In the genomic region with DNA sequence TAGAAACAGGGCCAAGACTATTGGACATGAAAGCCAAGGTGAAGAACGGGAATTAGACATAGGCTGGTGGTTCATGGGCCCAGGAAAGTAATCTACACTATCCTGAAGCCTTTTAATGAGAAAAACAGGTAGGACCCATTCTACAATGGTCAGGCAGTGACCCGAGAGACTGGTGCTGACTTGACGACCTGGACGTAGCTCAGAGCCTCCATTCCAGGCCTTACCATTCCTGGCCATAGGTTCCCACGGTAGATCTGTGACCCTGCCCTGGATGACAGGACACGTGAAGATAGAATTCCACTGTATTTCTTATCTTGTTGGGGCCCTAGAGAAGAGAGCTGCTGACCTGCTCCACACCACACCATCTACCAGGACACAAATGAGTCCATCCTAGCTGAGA, we compare ENCODE assay signal across 14 mouse cellular contexts. TPM values are rescaled to one million over a fixed set of nuclear protein-coding genes. Genes with fewer than 3 reads are reported as not detected.
DNase-seq lines count a peak whose midpoint lies in the region; ATAC-seq and TF ChIP-seq lines count a peak whose summit lies in the region.
"Had no signal": no experiment of that assay in that cellular context is flagged by ENCODE, and none has a peak within 500 bp of the region (broad histone marks: within the 10 kb centered on the region; RNA-seq: fewer than 3 reads in every experiment).

No protein-coding gene starts in this region.

- peak overlapping the region; percentile 97 for H3K27ac ChIP-seq in heart, embryonic 11.5 days (ENCODE audit: low read depth, low read length)
- H3K27ac ChIP-seq in lung, embryonic 16.5 days (ENCODE audit: low read length): peak overlapping the region; percentile 92
- peak overlapping the region; percentile 96 for H3K27ac ChIP-seq in heart, embryonic 15.5 days
- 0 out of 2 replicates have a peak overlapping the region, but pooled peaks have one; percentile 77 for H3K27ac ChIP-seq in midbrain, postnatal 0 days (ENCODE audit: low read depth, low read length)

- 49% methylated on average over 6 of the region's 6 CpGs for WGBS in heart, embryonic 11.5 days (ENCODE audit: insufficient replicate concordance)
- WGBS in lung, embryonic 16.5 days: 74% methylated on average over 6 of the region's 6 CpGs
- WGBS in heart, embryonic 15.5 days: 49% methylated on average over 6 of the region's 6 CpGs
- WGBS in midbrain, postnatal 0 days: 84% methylated on average over 6 of the region's 6 CpGs

- peaks cover 25% of the 10 kb centered on the region for H3K36me3 ChIP-seq in heart, embryonic 11.5 days (ENCODE audit: control insufficient read depth, insufficient read depth, low read length)
- H3K36me3 ChIP-seq in lung, embryonic 16.5 days (ENCODE audit: control insufficient read depth, insufficient read depth, low read length): peaks cover 40% of the 10 kb centered on the region
- H3K36me3 ChIP-seq in heart, embryonic 15.5 days: peaks cover 36% of the 10 kb centered on the region
- peaks cover 41% of the 10 kb centered on the region for H3K36me3 ChIP-seq in midbrain, postnatal 0 days (ENCODE audit: insufficient read depth, low read length)

- peaks cover 68% of the 10 kb centered on the region for H3K4me1 ChIP-seq in heart, embryonic 11.5 days (ENCODE audit: control insufficient read depth, insufficient read depth, low read length)
- peaks cover 43% of the 10 kb centered on the region for H3K4me1 ChIP-seq in lung, embryonic 16.5 days (replicated peaks; ENCODE audit: control insufficient read depth, insufficient read depth, low read length)
- peaks cover 73% of the 10 kb centered on the region for H3K4me1 ChIP-seq in heart, embryonic 15.5 days (replicated peaks)
- H3K4me1 ChIP-seq in midbrain, postnatal 0 days (ENCODE audit: insufficient read depth, low read length): peaks cover 29% of the 10 kb centered on the region

- peak overlapping the region; percentile 28; the same call in 1 of the 2 replicates for H3K9ac ChIP-seq in heart, embryonic 11.5 days (ENCODE audit: low read depth, low read length)
- H3K9ac ChIP-seq in lung, embryonic 16.5 days (ENCODE audit: low read length): no peak overlapping the region
- H3K9ac ChIP-seq in heart, embryonic 15.5 days: peak overlapping the region; percentile 30; the same call in 1 of the 2 replicates
- H3K9ac ChIP-seq in midbrain, postnatal 0 days (replicated peaks; ENCODE audit: low read length, poor library complexity, severe bottlenecking): 0 out of 2 replicates have a peak overlapping the region, but pooled peaks have one; percentile 19

- H3K9me3 ChIP-seq in heart, embryonic 11.5 days (replicated peaks; ENCODE audit: control insufficient read depth, low read length): no peaks in the 10 kb centered on the region
- H3K9me3 ChIP-seq in lung, embryonic 16.5 days (ENCODE audit: control insufficient read depth, low read length): no peaks in the 10 kb centered on the region
- no peaks in the 10 kb centered on the region for H3K9me3 ChIP-seq in heart, embryonic 15.5 days (replicated peaks)
- H3K9me3 ChIP-seq in midbrain, postnatal 0 days (ENCODE audit: low read length): no peaks in the 10 kb centered on the region
- H3K9me3 ChIP-seq: embryonic facial prominence, embryonic 13.5 days had no signal

- no peak for ATAC-seq in heart, embryonic 11.5 days (replicated peaks; ENCODE audit: insufficient number of reproducible peaks, low FRiP score, low TSS enrichment)
- ATAC-seq in lung, embryonic 16.5 days (ENCODE audit: low read depth): no peak
- ATAC-seq in heart, embryonic 15.5 days (replicated peaks; ENCODE audit: insufficient number of reproducible peaks, insufficient read depth, low FRiP score, low read depth): no peak
- no peak for ATAC-seq in midbrain, postnatal 0 days (ENCODE audit: low FRiP score)

- DNase-seq in heart, adult 9 months (ENCODE audit: low spot score in 2 of 2): no peak
- no peak for DNase-seq in lung, postnatal 4 days
- no peak for DNase-seq in midbrain, postnatal 0 days (ENCODE audit: low spot score)
- DNase-seq in gastrocnemius, postnatal 10 days: no peak
- DNase-seq: cerebellum, postnatal 14 days; gastrocnemius, postnatal 36 days; lung, postnatal 36 days; right cerebral cortex, postnatal 4 days had no signal

- no peaks in the 10 kb centered on the region for H3K27me3 ChIP-seq in heart, embryonic 11.5 days (ENCODE audit: control insufficient read depth, insufficient read depth, low read length)
- no peaks in the 10 kb centered on the region for H3K27me3 ChIP-seq in lung, embryonic 16.5 days (ENCODE audit: control insufficient read depth, insufficient read depth, low read depth, low read length)
- no peaks in the 10 kb centered on the region for H3K27me3 ChIP-seq in heart, embryonic 15.5 days
- H3K27me3 ChIP-seq in midbrain, postnatal 0 days (ENCODE audit: insufficient read depth, low read length): no peaks in the 10 kb centered on the region

- H3K4me2 ChIP-seq in heart, embryonic 11.5 days: peak overlapping the region; percentile 94
- H3K4me2 ChIP-seq in lung, embryonic 16.5 days (ENCODE audit: low read depth, low read length): no peak overlapping the region
- peak overlapping the region; percentile 78 for H3K4me2 ChIP-seq in heart, embryonic 15.5 days
- no peak overlapping the region for H3K4me2 ChIP-seq in midbrain, postnatal 0 days (ENCODE audit: low read depth, low read length, poor library complexity, severe bottlenecking)
- H3K4me2 ChIP-seq: embryonic facial prominence, embryonic 13.5 days had no signal

- no peak overlapping the region for H3K4me3 ChIP-seq in heart, embryonic 11.5 days (ENCODE audit: low read depth, low read length)
- H3K4me3 ChIP-seq in lung, embryonic 16.5 days (ENCODE audit: low read length): no peak overlapping the region
- H3K4me3 ChIP-seq in heart, embryonic 15.5 days: 0 out of 2 replicates have a peak overlapping the region, but pooled peaks have one; percentile 3
- no peak overlapping the region for H3K4me3 ChIP-seq in midbrain, postnatal 0 days (ENCODE audit: low read depth, low read length)
- H3K4me3 ChIP-seq: embryonic facial prominence, embryonic 13.5 days; myocyte had no signal

- no peak for TF ChIP-seq CTCF in midbrain, postnatal 0 days (IDR thresholded peaks at IDR 0.05)

RNA-seq across cellular contexts. Expression of a gene that starts 1.7 kb away (rescaled TPM):
- 1,118 and 1,169 TPM in 2 replicates for polyA plus RNA-seq in heart, embryonic 11.5 days (2014; fragmentation: Nextera tagmentation; extraction: Ambion mirVana)
- 550 and 593 TPM in 2 replicates for polyA plus RNA-seq in lung, embryonic 16.5 days (2015; fragmentation: Nextera tagmentation; extraction: Ambion mirVana)
- 1,571 and 1,711 TPM in 2 replicates for polyA plus RNA-seq in heart, embryonic 15.5 days (2015; fragmentation: Nextera tagmentation; extraction: Ambion mirVana)
- 147 and 185 TPM in 2 replicates for total RNA-seq in midbrain, postnatal 0 days (2014; rRNA removed)
- 317 and 336 TPM in 2 replicates for polyA plus RNA-seq in midbrain, postnatal 0 days (2015; fragmentation: Nextera tagmentation; extraction: Ambion mirVana)
- 100 to 1,000 TPM in 1 of 2 experiments, 10 to 100 TPM in 1; 94.0 to 102 TPM for total RNA-seq in gastrocnemius, postnatal 10 days (2021)

RNA-seq across cellular contexts. Expression of a gene that starts 7.8 kb away (rescaled TPM):
- 525 and 533 TPM in 2 replicates for polyA plus RNA-seq in heart, embryonic 11.5 days (2014; fragmentation: Nextera tagmentation; extraction: Ambion mirVana)
- 565 and 642 TPM in 2 replicates for polyA plus RNA-seq in lung, embryonic 16.5 days (2015; fragmentation: Nextera tagmentation; extraction: Ambion mirVana)
- 646 and 685 TPM in 2 replicates for polyA plus RNA-seq in heart, embryonic 15.5 days (2015; fragmentation: Nextera tagmentation; extraction: Ambion mirVana)
- total RNA-seq in midbrain, postnatal 0 days (2014; rRNA removed): 2.5 and 3.9 TPM in 2 replicates
- polyA plus RNA-seq in midbrain, postnatal 0 days (2015; fragmentation: Nextera tagmentation; extraction: Ambion mirVana): 25.0 and 26.0 TPM in 2 replicates
- total RNA-seq in gastrocnemius, postnatal 10 days (2021): 100 to 1,000 TPM; 143 to 189 TPM

RNA-seq across cellular contexts. Expression of a gene that starts 17.9 kb away (rescaled TPM):
- polyA plus RNA-seq in heart, embryonic 11.5 days (2014; fragmentation: Nextera tagmentation; extraction: Ambion mirVana): 15.8 and 16.6 TPM in 2 replicates
- polyA plus RNA-seq in lung, embryonic 16.5 days (2015; fragmentation: Nextera tagmentation; extraction: Ambion mirVana): 31.4 and 34.5 TPM in 2 replicates
- 15.4 and 31.7 TPM in 2 replicates for polyA plus RNA-seq in heart, embryonic 15.5 days (2015; fragmentation: Nextera tagmentation; extraction: Ambion mirVana)
- 4.3 and 17.0 TPM in 2 replicates for total RNA-seq in midbrain, postnatal 0 days (2014; rRNA removed)
- polyA plus RNA-seq in midbrain, postnatal 0 days (2015; fragmentation: Nextera tagmentation; extraction: Ambion mirVana): 8.8 and 8.9 TPM in 2 replicates
- 1 to 10 TPM; 2.0 to 2.5 TPM for total RNA-seq in gastrocnemius, postnatal 10 days (2021)

RNA-seq across cellular contexts. Expression of a gene that starts 40.2 kb away (rescaled TPM):
- 12.3 and 14.7 TPM in 2 replicates for polyA plus RNA-seq in heart, embryonic 11.5 days (2014; fragmentation: Nextera tagmentation; extraction: Ambion mirVana)
- 11.2 and 12.2 TPM in 2 replicates for polyA plus RNA-seq in lung, embryonic 16.5 days (2015; fragmentation: Nextera tagmentation; extraction: Ambion mirVana)
- polyA plus RNA-seq in heart, embryonic 15.5 days (2015; fragmentation: Nextera tagmentation; extraction: Ambion mirVana): 11.3 and 11.4 TPM in 2 replicates
- total RNA-seq in midbrain, postnatal 0 days (2014; rRNA removed): 48.3 and 55.2 TPM in 2 replicates
- 15.3 and 16.8 TPM in 2 replicates for polyA plus RNA-seq in midbrain, postnatal 0 days (2015; fragmentation: Nextera tagmentation; extraction: Ambion mirVana)
- total RNA-seq in gastrocnemius, postnatal 10 days (2021): 10 to 100 TPM; 46.0 to 52.0 TPM

RNA-seq across cellular contexts. Expression of a gene that starts 47.4 kb away (rescaled TPM):
- polyA plus RNA-seq in heart, embryonic 11.5 days (2014; fragmentation: Nextera tagmentation; extraction: Ambion mirVana): 1.00 and 1.5 TPM in 2 replicates
- polyA plus RNA-seq in lung, embryonic 16.5 days (2015; fragmentation: Nextera tagmentation; extraction: Ambion mirVana): 4.7 and 5.8 TPM in 2 replicates
- 2.0 and 7.8 TPM in 2 replicates for polyA plus RNA-seq in heart, embryonic 15.5 days (2015; fragmentation: Nextera tagmentation; extraction: Ambion mirVana)
- total RNA-seq in midbrain, postnatal 0 days (2014; rRNA removed): 80.8 and 89.1 TPM in 2 replicates
- polyA plus RNA-seq in midbrain, postnatal 0 days (2015; fragmentation: Nextera tagmentation; extraction: Ambion mirVana): 63.6 and 67.5 TPM in 2 replicates
- total RNA-seq in gastrocnemius, postnatal 10 days (2021): 1 to 10 TPM in 1 of 2 experiments, under 1 TPM in 1; 0.85 to 1.5 TPM
- total RNA-seq: liver, adult 2 months had no signal
- polyA plus RNA-seq: liver, adult 2 months had no signal

Comparison
In these comparisons a context has a peak if more than half of its experiments do, and no peak if none do; other contexts are left out.
1. H3K4me2 ChIP-seq: peak in heart, embryonic 11.5 days (single experiment) and heart, embryonic 15.5 days (single experiment); none in lung, embryonic 16.5 days (single experiment) and midbrain, postnatal 0 days (single experiment).
2. RNA of a gene that starts 7.8 kb away (polyA plus RNA-seq): 646 to 685 TPM in heart, embryonic 15.5 days, 565 to 642 TPM in lung, embryonic 16.5 days and 525 to 533 TPM in heart, embryonic 11.5 days; 25.0 to 26.0 TPM in midbrain, postnatal 0 days; every median in the first group is over 10 times any median in the second.
3. Peak in every context shown above with its lines, with median percentiles within 50 percentile points of each other: H3K27ac ChIP-seq.